Mouse (Mus musculus) ES-CJ7 (cell line): Measurements from ENCODE around the gene St6galnac3.

Experiments used
- DNase-seq: peaks from one replicate; pipeline ENCODE4 v3.0.0; 2011; ENCODE audit warnings: low read depth, low spot score

Gene St6galnac3

DNA sequence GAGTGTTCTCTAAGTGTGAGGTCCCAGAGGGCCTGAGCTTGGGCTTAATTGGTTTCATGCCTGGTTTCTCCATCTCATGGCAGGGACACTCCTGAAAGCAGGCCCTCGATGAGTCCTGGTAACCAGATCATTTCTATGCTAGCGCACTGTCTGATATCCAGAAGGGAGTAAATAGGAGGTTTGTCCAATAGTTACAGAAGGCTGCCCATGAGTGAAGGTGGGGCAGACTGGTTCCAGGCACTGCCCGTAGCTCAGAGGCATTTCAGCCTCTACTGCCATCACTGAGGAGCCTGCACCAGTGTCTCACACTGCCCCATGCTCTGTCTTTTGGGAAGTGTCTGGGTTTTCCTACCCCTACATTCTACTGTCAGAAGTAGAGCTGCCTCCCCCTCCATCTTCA, 72.1 kb downstream of the St6galnac3 start:
- no peak for DNase-seq

DNA sequence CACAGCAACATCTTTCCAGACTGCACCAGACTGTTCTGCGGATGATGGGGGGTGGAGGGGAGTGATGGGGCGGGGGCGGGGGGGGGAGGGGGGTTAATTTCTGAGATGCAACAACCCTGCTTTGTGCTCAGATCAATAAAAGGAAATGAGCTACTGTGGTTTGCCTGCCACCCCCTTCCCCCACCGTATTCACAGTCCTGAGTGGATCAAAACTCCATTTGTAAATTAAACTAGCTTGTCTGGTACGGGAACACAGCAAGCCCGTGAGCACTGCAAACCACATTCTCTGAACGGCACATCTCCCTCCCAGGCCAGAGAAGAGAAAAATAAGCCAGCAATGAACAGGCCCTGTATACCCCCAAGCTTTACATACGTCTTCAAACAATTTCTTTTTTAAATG, 76.3 kb downstream of the St6galnac3 start:
- no peak for DNase-seq

DNA sequence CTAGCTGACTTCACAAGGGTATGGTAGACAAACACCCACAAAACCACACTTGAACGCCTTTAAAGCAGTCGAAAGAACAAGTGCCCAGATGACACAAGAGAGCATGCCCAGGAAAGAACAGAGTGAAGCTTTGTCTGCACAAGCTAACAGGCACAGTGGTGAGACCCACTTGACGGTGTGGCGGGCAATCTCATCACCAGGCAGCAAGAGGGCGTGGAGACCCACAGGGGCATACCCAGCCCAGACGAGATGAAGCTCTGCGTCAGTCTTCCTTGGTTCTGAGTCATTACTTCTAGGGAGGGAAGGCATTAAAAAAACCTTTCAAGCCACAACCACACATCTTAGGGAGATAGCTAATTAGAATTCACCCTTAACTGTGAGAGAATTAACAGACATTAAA, 79.2 kb downstream of the St6galnac3 start:
- DNase-seq: no peak

DNA sequence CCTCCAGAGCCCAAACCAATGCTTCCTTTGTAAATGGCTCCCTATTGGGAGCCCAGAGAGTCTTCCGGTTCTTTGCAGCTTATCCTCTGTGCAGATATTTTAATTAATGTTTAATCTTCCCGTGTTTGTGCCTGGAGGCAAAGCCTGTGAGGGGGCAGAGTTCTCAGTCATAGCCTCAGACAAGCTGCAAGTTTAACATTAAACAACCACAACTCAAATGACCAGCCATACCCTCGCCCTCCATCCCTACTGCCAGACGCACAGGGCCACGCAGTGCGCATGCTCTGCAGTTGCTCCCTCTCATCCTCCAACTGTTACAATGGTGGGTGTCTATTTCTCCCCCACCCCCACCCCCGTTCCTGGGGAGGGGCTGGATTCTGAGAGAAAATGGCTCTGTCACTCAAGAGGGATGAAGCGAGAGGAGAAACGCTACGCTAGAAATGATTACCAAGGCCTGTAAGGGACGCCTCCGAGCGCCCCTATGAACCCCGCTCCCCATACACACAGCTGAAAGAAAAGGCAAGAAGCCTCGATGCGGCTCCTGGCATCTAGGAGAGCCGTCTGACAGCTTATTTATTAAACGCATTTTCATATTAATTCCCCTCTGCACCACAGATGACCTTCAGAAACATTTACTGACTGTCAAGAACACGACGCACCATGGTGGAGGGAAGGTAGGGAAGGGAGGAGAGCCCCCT, 81.0 kb downstream of the St6galnac3 start:
- DNase-seq: no peak

DNA sequence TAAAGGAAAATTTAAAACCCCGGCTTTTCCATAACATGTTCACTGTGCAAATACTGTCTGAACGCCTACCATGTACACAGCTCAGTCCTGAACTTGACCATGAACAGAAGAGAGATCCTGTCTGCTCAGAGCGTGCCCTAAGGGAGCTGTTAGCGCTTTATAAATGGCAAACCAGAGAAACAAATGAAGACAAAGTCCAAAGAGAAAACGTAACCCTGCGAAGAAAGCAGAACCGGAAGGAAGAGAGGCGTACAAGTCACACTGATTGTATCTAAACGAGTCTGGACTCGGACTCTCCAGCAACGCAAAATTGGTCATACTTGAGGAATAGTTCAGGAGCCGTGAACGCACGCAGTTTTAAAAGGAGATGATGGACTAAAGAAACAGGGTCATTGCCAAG, 82.1 kb downstream of the St6galnac3 start:
- DNase-seq: no peak

DNA sequence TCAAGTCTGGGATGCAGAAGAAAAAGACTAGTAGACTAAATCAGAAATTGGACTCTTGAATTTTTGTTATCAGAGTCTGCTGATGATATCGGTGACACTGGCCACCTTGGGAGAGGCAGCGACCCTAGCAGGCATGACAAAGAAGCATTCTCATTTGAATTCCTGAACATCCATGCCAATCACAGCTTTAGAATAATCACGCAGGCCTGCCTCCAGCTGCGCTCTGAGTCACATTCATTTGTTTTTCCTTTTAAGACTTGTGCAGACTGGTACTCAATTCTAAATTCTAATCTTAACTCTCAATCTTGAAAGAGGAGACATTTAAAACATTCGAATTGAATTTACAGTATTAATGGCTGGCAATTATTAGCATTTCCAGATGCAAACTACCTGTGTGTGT, 83.2 kb downstream of the St6galnac3 start:
- DNase-seq: no peak

DNA sequence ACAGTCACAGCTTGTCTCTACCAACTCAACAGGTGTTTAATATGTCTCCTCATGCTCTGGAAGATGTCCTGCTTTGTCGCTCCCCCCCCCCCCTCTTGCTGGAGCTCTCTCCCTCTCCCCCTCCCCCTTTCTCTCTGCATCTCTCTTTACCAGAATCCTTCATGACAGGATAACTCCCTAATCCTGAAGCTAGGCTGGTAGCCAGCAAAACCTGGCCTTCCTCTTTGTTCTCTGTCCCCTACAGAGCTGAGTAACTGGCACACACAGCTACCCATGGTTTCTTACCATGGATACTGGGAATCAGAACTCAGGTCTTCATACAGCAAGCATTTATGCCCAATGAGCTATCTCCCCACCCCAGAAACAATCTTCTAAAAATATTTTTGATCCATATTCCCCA, 87.6 kb downstream of the St6galnac3 start:
- DNase-seq: no peak

DNA sequence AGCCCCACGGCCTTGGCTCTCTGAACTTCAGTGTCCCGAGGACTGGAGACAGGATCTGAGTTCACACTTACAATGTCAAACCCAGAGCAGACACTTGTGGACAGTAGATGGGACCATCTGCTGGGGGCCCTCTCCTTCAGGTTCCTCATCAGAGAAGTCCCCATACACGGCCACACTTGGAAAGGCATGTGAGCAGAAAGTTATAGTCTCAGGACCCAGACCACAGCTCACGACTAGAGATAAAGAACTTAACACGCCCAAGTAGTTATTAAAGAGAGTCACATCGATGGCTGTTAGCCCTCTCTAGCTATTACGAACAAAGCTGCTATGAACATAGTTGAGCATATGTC, 88.2 kb downstream of the St6galnac3 start:
- no peak for DNase-seq

DNA sequence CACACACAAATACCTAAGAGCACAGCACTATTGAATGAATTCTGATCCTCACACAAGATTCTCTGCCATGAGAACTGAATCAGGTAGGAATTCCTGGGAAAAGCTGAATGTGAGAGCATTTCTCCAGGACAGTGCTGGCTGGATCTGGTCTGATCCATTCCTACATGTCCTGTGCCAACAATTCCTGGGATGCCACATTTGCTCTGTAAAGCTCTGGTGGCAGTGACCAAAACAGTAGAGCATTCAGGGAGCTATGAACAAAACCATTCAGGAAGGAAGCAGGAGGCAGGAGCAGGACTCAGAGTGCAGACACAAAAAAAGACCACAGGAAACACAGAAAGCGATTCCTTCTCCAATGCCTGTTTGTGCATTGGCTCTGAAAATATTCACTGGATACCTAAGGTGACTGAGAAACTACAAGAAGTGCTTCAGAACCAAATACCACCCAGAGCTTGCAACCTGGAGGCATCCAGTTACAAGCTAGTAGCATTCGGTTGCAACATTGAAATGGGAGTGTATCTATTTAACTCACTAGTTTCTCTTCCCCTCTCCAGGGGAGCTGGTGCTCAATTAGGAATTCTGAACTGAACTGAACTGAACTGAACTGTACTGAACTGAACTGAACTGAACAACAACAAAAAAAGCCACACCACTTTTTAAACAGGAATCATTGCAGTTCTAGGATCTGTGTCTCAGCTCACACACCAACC, 88.7 kb downstream of the St6galnac3 start:
- peak; percentile 80 for DNase-seq

DNA sequence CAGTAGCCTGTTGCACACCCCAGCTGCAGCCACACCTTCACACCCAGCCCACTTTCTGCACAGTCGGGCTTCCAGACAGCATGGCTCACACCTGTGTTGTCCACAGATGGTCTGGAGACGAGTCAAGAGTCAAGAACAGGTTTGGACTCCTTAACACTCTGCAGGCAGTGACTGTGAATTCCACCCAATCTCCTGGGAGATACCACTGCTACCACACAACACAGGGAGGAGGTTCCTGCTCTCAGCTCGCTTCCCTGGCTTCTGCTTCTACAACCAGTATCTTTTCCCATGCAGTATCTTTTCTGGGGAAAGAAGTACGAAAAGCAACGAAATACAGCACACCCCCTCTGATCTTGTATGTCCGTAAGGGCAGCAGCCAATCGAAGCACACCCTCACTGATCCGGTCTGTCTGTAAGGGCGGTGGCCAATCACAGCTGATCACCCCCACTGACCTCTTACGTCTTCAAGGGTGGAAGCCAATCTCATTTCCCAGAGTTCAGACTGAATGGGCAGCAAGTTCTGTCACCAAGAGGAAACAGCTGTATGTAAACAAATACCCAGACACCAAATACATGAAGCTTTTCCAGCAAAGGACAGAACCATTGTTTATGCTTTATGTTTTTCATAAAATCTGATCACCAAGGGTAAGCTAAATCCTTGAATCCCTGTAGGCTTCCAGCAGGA, 92.8 kb downstream of the St6galnac3 start:
- DNase-seq: no peak

DNA sequence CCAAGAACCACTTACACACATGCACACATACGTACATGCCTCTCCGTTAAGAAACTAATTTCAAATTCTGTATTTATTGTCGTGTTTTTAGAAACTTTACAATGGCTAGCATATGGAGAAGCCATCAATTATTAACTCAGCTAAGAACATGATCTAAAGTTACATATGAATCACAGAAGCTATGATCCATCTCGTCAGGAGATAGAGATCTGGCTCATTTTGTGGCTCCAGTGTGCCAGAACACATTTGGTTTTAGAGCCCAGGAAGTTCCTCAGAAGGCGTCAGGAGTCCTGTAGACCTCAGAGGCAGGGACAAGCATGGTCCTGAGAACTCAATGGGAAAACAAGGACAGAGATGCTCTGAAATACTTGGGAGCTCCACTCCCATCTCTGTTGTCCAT, 98.7 kb downstream of the St6galnac3 start:
- no peak for DNase-seq

DNA sequence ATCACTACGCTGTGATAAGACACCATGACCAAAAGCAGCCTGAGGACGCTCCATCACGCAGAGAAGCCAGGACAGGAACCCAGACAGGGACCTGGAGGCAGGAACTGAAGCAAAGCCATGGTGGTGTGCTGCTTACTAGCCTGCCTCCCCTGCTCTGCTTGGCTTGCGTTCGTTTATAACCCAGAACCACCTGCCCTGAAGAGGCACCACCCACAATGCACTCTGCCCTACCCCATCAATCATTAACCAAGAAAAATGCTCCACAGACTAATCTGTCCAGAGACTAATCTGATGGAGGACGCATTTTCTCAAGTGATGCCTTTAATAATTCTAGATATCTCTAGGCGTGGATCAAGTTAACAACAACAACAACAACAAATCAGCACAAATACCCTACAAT, 106.0 kb downstream of the St6galnac3 start:
- DNase-seq: no peak

DNA sequence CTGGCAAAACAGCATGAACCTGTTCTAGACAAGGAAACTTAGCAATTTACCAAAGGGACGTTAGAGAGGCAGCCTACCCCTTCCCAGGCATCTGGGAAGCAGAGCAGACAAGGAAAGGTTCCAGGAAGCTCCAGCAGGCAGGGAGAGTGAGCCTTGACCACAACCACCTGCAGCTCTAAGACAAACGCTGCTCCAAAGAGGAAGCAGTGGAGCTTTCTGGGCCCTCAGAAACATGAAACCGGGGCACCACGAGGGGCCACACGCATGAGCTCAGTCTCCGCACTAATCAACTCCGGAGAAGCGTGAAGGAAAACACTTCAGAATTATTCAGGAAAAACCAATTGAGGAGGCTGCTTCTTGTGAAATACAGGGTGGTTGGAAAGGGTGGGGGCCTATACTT, 108.1 kb downstream of the St6galnac3 start:
- DNase-seq: no peak

DNA sequence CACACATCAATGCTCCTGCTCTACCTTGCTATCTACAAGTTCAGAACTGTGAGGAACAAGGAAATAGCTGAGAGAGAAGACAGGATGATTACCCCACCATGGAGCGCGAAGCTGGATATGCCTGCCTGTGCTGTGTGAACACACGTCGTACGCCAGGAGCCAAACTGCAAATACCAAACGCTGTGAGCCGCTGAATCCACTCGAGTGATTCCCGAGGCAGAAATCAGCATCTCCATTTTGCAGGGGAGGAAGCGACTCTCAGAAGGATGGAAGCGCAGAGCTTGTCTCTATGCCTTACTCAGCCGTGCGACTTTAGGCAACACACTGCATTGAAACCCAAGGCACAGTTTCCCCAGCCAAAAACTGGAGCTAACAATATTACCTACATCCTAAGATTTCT, 114.7 kb downstream of the St6galnac3 start:
- no peak for DNase-seq

DNA sequence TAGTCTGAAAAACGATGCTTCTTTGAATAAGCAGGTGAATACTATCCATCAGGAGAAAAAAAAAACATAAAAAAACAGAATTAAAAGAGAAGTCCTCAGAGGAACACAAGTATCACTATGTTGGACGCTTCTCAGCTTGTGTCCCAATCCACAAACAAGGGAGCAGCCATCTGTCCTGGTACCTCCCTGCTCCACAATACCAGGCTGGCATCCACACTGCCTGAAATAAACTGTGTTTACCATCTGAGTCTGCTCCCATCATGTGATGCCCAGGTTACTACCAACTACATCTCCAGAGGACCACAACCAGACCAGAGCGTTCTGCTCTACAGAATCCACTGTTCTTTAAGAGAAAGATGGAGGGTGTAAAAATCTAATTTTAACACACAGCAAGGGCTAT, 118.6 kb downstream of the St6galnac3 start:
- DNase-seq: no peak

DNA sequence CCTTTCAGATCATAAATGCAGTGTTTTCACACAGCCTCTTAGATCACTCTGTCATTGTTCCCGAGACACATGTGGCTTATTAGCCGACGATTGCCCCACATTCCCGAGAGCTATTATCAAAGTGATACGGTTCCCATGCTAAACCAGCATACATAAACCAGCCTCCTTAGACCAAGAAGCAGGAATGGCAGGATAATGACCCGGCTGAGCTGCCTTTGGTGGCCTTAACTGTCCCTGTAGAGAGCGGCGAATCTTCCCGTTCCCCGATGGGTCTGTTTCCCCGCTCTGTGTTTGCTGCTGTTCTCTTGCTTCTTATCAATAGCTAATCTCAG, 119.2 kb downstream of the St6galnac3 start:
- no peak for DNase-seq

DNA sequence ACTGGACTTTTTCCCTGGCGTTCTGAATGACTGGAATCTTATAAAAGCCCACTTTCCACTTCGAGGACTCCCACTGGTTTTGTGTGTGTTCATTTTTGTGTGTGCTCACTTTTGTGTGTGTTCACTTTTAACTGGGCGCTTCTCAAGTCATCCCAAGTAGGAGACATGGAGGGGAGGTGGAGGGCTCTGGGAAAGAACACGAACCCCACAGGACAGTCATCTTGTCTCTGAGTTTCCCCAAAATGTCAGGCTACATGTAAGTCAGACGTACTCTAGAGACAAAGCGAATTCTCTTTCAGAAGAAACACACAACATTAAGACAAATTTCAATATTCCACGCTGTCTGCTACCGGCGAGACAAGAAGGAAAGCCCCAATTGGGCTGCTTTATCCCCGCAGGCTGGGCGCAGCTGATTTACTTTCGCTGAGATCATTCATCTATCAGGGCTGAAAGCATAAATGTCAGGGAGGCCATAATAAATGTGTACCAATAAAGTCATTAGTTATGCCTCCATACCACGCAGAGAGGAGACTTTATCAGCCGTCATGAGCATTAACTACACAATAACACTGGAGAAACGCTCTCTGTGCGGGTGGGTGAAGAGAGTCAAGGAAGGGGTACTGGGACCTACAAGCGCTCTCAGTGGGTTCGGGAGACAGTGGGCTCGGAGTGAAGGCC, 119.7 kb downstream of the St6galnac3 start:
- DNase-seq: no peak

DNA sequence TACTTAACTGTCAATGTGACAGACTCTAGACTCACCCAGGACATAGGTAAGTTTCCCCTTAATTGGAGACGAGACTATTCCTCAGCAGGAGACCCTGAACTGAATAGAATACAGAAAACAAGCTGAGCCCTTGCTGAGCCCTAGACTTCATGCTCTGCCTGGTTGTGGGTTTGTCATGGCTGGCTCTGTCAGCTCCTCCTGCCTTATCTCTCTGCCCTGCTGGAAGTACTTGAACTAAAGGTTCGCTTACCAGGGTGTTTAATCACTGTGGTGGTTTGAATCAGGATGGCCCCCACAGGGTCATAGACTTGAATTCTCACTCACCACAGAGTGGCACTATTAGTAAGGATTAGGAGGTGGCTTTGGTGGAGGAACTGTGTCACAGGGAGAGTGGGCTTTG, 125.8 kb downstream of the St6galnac3 start:
- DNase-seq: no peak

DNA sequence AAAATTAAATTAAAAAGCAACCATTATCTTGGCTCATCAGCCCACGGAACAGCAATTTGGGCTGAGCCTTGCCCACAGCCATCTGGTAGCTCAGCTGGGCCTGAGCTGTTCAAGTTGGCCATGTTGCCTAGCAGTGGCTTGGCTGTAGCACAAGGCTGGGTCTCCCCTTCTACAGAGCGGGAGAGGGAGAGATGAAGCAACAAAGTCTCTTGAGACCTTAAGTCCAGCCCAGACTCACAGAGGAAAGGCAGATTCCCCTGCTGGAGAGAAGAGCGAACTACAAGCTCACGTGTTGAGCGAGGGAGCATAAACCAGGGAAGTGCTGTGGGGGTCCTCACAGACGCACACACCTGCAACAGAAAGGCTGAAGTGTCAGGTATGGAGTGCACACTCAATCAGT, 126.3 kb downstream of the St6galnac3 start:
- peak; percentile 71 for DNase-seq

DNA sequence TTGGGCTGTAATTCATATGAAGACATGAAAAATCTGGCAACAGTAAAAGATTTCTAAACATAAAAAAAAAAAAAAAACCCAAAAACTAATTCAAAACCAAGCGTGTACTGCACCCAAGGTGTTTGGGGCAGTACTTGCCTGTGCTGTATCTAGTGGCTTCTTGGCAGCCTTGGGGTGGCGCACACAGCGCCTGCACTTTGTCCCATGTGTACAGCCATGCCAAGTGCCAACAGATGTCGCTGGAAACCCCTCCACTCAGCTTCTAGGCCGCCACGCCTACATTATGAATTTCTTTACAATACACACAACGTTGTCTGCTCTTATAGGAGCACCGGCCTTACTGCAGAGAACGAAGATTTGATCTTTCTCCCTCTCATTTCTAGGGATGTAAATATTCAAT, 130.4 kb downstream of the St6galnac3 start:
- no peak for DNase-seq

DNA sequence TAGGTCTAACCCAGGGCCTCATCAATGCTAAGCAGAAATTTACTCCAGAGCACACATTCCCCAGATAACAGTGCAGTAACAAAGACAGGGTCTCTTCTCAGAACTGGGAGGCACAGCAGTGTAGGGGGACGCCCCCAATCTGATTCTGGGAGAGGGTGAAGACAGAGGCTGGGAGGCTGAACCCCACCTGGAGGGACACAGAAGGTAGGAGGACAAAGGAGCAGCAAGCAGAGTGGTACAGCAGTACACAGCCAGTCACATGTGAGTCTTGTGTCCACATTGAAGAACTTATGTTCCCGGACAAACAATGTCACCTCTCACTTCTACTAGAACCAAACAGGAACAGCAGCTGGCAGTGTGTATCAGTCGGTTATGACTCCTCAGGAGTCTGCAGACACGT, 131.0 kb downstream of the St6galnac3 start:
- DNase-seq: no peak

DNA sequence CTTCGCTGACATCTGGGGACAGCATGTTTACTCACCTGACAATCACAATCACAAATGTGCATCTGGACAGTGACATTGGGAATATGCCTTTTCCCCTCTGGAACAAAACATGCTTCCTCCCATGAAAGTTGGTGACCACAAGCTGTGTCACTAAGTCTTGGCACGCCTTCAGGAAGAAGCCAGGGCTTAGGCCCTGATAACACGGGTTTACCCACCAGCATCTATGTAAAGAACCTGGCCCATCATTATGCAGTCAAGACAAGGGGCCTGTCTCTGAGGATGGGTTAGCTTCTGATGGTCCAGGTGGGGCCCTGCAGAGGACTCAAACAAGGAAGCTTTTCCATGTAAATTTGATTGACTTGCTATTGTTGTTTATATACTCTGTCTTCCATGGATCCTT, 131.9 kb downstream of the St6galnac3 start:
- no peak for DNase-seq

DNA sequence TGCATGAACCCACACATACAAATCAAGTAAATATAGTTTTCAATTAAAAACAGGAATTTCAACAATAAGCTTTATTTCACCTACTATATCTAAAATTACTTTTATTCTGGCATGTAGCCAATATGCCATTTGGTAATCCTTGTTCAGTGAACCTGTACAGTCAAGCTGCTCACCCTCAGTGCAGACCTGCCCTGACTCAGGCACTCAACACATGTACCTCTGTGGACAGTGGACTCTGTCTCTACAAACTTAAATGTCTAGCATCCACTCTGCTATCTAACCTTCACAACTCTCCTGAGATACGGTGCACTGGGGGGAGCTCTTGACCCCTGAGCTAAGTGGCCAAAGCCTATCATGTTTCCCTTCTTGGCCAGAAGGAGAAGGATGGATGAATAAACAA, 137.4 kb downstream of the St6galnac3 start:
- no peak for DNase-seq
